Mouse (Mus musculus): Measurements from ENCODE around the gene Myo15. TPM values are rescaled to one million over a fixed set of nuclear protein-coding genes. Genes with fewer than 3 reads are reported as not detected.

The Myo15 gene
- total and polyA plus RNA-seq, 2 experiments from 2014 or later, result not detected

GRCm38 (mm10) chr11:60444007-60444406 is 25.1 kb upstream of the Myo15 start:
- Histone ChIP-seq H3K4me1 (ENCODE audit: control insufficient read depth, insufficient read depth) (no peaks in the 10 kb centered on the region), H3K9me3 (replicated peaks; ENCODE audit: control insufficient read depth, low read length) (no peaks in the 10 kb centered on the region), H3K9ac (replicated peaks; ENCODE audit: low read depth, low read length) (no peak overlapping the region), H3K27me3 (ENCODE audit: control insufficient read depth, insufficient read depth, low read length) (no peaks in the 10 kb centered on the region), H3K27ac (ENCODE audit: low read depth) (no peak overlapping the region), H3K4me3 (ENCODE audit: low read depth, low read length) (no peak overlapping the region), H3K36me3 (replicated peaks; ENCODE audit: control insufficient read depth, insufficient read depth, low read length) (peaks cover 39% of the 10 kb centered on the region), H3K4me2 (ENCODE audit: low read depth, low read length) (no peak overlapping the region)
- ATAC-seq (ENCODE audit: insufficient read depth, low read depth) (no peak), DNase-seq (ENCODE audit: low spot score) (no peak)
- TF ChIP-seq EP300 (IDR thresholded peaks at IDR 0.05; ENCODE audit: low read depth) (no peak), CTCF (IDR thresholded peaks at IDR 0.05; ENCODE audit: low read depth) (no peak)
- WGBS, result 69% methylated on average over 4 of the region's 4 CpGs

- H3K4me2 ChIP-seq (ENCODE audit: low read depth, low read length), result peak within 1 kb of the TSS; percentile 82
- no peaks in the 10 kb centered on the region for H3K27me3 ChIP-seq (ENCODE audit: control insufficient read depth, insufficient read depth, low read length)
- H3K4me1 ChIP-seq (ENCODE audit: control insufficient read depth, insufficient read depth), result peaks cover 8% of the 10 kb centered on the region; the same call in 1 of the 2 replicates
- TF ChIP-seq EP300 (IDR thresholded peaks at IDR 0.05; ENCODE audit: low read depth), result no peak
- no peak for TF ChIP-seq CTCF (IDR thresholded peaks at IDR 0.05; ENCODE audit: low read depth)
- H3K27ac ChIP-seq (ENCODE audit: low read depth), result peak within 1 kb of the TSS; percentile 69
- 4% methylated on average over 27 of the region's 27 CpGs for WGBS
- H3K9me3 ChIP-seq (replicated peaks; ENCODE audit: control insufficient read depth, low read length), result no peaks in the 10 kb centered on the region
- H3K4me3 ChIP-seq (ENCODE audit: low read depth, low read length), result peak within 1 kb of the TSS; percentile 65
- DNase-seq (ENCODE audit: low spot score), result peak; percentile 88
- H3K36me3 ChIP-seq (replicated peaks; ENCODE audit: control insufficient read depth, insufficient read depth, low read length), result peaks cover 19% of the 10 kb centered on the region
- ATAC-seq (ENCODE audit: insufficient read depth, low read depth), result peak; percentile 94
- H3K9ac ChIP-seq (replicated peaks; ENCODE audit: low read depth, low read length), result peak within 1 kb of the TSS; percentile 83
These were observed 14.9 kb upstream of the Myo15 start, which contains the start of gene Drg2 for GRCm38 (mm10) chr11:60454080-60454744. Gene Drg2, plus strand, starts transcription at chr11:60454591.

- Histone ChIP-seq H3K36me3 (replicated peaks; ENCODE audit: control insufficient read depth, insufficient read depth, low read length) (peaks cover 24% of the 10 kb centered on the region), H3K4me1 (ENCODE audit: control insufficient read depth, insufficient read depth) (peaks cover 8% of the 10 kb centered on the region; the same call in 1 of the 2 replicates), H3K9me3 (replicated peaks; ENCODE audit: control insufficient read depth, low read length) (no peaks in the 10 kb centered on the region), H3K9ac (replicated peaks; ENCODE audit: low read depth, low read length) (peak overlapping the region; percentile 83), H3K4me3 (ENCODE audit: low read depth, low read length) (peak overlapping the region; percentile 65), H3K27me3 (ENCODE audit: control insufficient read depth, insufficient read depth, low read length) (no peaks in the 10 kb centered on the region), H3K27ac (ENCODE audit: low read depth) (peak overlapping the region; percentile 69), H3K4me2 (ENCODE audit: low read depth, low read length) (peak overlapping the region; percentile 82)
- TF ChIP-seq CTCF (IDR thresholded peaks at IDR 0.05; ENCODE audit: low read depth), result no peak
- no peak for TF ChIP-seq EP300 (IDR thresholded peaks at IDR 0.05; ENCODE audit: low read depth)
- DNase-seq (ENCODE audit: low spot score) (no peak), ATAC-seq (ENCODE audit: insufficient read depth, low read depth) (peak; percentile 8; the same call in 1 of the 2 replicates)
- WGBS, result under 1% methylated on average over 17 of the region's 17 CpGs
These were observed 14.4 kb upstream of the Myo15 start for GRCm38 (mm10) chr11:60454745-60455087.

GRCm38 (mm10) chr11:60457973-60458372 is 11.2 kb upstream of the Myo15 start:
- DNase-seq (ENCODE audit: low spot score) (peak; percentile 26), ATAC-seq (ENCODE audit: insufficient read depth, low read depth) (no peak)
- TF ChIP-seq CTCF (IDR thresholded peaks at IDR 0.05; ENCODE audit: low read depth), result peak; percentile 19; the same call in 1 of the 2 replicates
- TF ChIP-seq EP300 (IDR thresholded peaks at IDR 0.05; ENCODE audit: low read depth), result no peak
- H3K9ac ChIP-seq (replicated peaks; ENCODE audit: low read depth, low read length), result no peak overlapping the region
- H3K9me3 ChIP-seq (replicated peaks; ENCODE audit: control insufficient read depth, low read length), result no peaks in the 10 kb centered on the region
- peaks cover 8% of the 10 kb centered on the region; the same call in 1 of the 2 replicates for H3K4me1 ChIP-seq (ENCODE audit: control insufficient read depth, insufficient read depth)
- H3K4me3 ChIP-seq (ENCODE audit: low read depth, low read length), result no peak overlapping the region
- H3K27me3 ChIP-seq (ENCODE audit: control insufficient read depth, insufficient read depth, low read length), result no peaks in the 10 kb centered on the region
- peaks cover 57% of the 10 kb centered on the region for H3K36me3 ChIP-seq (replicated peaks; ENCODE audit: control insufficient read depth, insufficient read depth, low read length)
- no peak overlapping the region for H3K4me2 ChIP-seq (ENCODE audit: low read depth, low read length)
- 90% methylated on average over 1 of the region's 1 CpGs for WGBS
- H3K27ac ChIP-seq (ENCODE audit: low read depth), result no peak overlapping the region

- no peak for DNase-seq (ENCODE audit: low spot score)
- ATAC-seq (ENCODE audit: insufficient read depth, low read depth), result no peak
These were observed 3.2 kb upstream of the Myo15 start for GRCm38 (mm10) chr11:60465943-60466380.

More at GRCm38 (mm10) chr11:60465943-60466380, 3.2 kb upstream of the Myo15 start:
- no peaks in the 10 kb centered on the region for H3K9me3 ChIP-seq (replicated peaks; ENCODE audit: control insufficient read depth, low read length)
- 91% methylated on average over 2 of the region's 2 CpGs for WGBS
- H3K27ac ChIP-seq (ENCODE audit: low read depth), result no peak overlapping the region
- H3K4me3 ChIP-seq (ENCODE audit: low read depth, low read length), result no peak overlapping the region
- H3K36me3 ChIP-seq (replicated peaks; ENCODE audit: control insufficient read depth, insufficient read depth, low read length), result peaks cover 86% of the 10 kb centered on the region
- no peaks in the 10 kb centered on the region for H3K4me1 ChIP-seq (ENCODE audit: control insufficient read depth, insufficient read depth)
- H3K9ac ChIP-seq (replicated peaks; ENCODE audit: low read depth, low read length), result no peak overlapping the region
- H3K27me3 ChIP-seq (ENCODE audit: control insufficient read depth, insufficient read depth, low read length), result no peaks in the 10 kb centered on the region
- no peak overlapping the region for H3K4me2 ChIP-seq (ENCODE audit: low read depth, low read length)
- TF ChIP-seq EP300 (IDR thresholded peaks at IDR 0.05; ENCODE audit: low read depth) (no peak), CTCF (IDR thresholded peaks at IDR 0.05; ENCODE audit: low read depth) (peak; percentile 33)

Data from heart, postnatal 0 days (tissue).